In the genomic region with DNA sequence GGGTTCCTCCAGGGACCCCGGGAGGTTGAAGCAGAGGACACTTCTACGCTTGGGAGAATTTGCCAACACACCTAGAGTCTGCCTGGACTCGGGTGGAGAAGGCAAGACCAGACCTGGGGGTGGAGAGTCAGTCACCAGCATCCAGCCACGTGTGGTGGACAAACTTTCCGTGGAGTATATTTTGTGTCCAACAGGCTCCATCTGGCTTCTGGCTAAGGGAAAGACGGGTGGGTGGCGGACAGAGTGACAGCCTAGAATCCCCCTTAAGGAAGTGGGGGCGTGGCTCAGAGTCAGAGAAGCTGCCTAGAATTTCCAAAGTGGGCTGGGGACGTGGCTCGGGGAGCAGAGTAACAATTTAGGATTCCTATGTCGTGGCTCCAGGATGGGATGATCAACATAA, we compare ENCODE assay signal across 13 mouse cellular contexts. TPM values are rescaled to one million over a fixed set of nuclear protein-coding genes. Genes with fewer than 3 reads are reported as not detected.
DNase-seq lines count a peak whose midpoint lies in the region; ATAC-seq and TF ChIP-seq lines count a peak whose summit lies in the region.
"Had no signal": no experiment of that assay in that cellular context is flagged by ENCODE, and none has a peak within 500 bp of the region (broad histone marks: within the 10 kb centered on the region; RNA-seq: fewer than 3 reads in every experiment).

No protein-coding gene starts in this region.

- peaks cover 13% of the 10 kb centered on the region; the same call in 1 of the 2 replicates for H3K27me3 ChIP-seq in intestine, embryonic 14.5 days (replicated peaks; ENCODE audit: control insufficient read depth, insufficient read depth, low read length)
- H3K27me3 ChIP-seq in intestine, postnatal 0 days (replicated peaks; ENCODE audit: control insufficient read depth, insufficient read depth, low read length), result 0 out of 2 replicates have a peak, but pooled peaks cover 2% of the 10 kb centered on the region
- H3K27me3 ChIP-seq in limb, embryonic 10.5 days (ENCODE audit: low read depth, poor library complexity, severe bottlenecking), result peaks cover 47% of the 10 kb centered on the region

- H3K36me3 ChIP-seq in intestine, embryonic 14.5 days (ENCODE audit: control insufficient read depth, insufficient read depth, low read length), result no peaks in the 10 kb centered on the region
- H3K36me3 ChIP-seq in intestine, postnatal 0 days (ENCODE audit: control insufficient read depth, insufficient read depth), result no peaks in the 10 kb centered on the region
- H3K36me3 ChIP-seq in limb, embryonic 10.5 days, result no peaks in the 10 kb centered on the region
- H3K36me3 ChIP-seq: heart, embryonic 15.5 days; stomach, embryonic 15.5 days had no signal

- 46% methylated on average over 11 of the region's 11 CpGs for WGBS in intestine, embryonic 14.5 days
- WGBS in intestine, postnatal 0 days, result 45% methylated on average over 11 of the region's 11 CpGs
- 51% methylated on average over 11 of the region's 11 CpGs for WGBS in limb, embryonic 10.5 days

- 0 out of 2 replicates have a peak, but pooled peaks cover 4% of the 10 kb centered on the region for H3K4me1 ChIP-seq in intestine, embryonic 14.5 days (replicated peaks; ENCODE audit: control insufficient read depth, insufficient read depth, low read length)
- H3K4me1 ChIP-seq in intestine, postnatal 0 days (replicated peaks; ENCODE audit: control insufficient read depth, insufficient read depth, low read length), result peaks cover 1% of the 10 kb centered on the region; the same call in 1 of the 2 replicates
- peaks cover 27% of the 10 kb centered on the region for H3K4me1 ChIP-seq in limb, embryonic 10.5 days

- no peak for DNase-seq in intestine, embryonic 14.5 days (ENCODE audit: low spot score)
- peak; percentile 42 for DNase-seq in testis, postnatal 14 days (ENCODE audit: low spot score)
- no peak for DNase-seq in testis, postnatal 10 days (ENCODE audit: low spot score)
- DNase-seq in limb, embryonic 10.5 days (ENCODE audit: low spot score), result no peak
- no peak for DNase-seq in adipocyte (ENCODE audit: low spot score)
- DNase-seq: layer of hippocampus, postnatal 36 days had no signal

- H3K9me3 ChIP-seq in intestine, embryonic 14.5 days (ENCODE audit: control insufficient read depth, low read length), result no peaks in the 10 kb centered on the region
- H3K9me3 ChIP-seq in intestine, postnatal 0 days (ENCODE audit: control insufficient read depth), result 0 out of 2 replicates have a peak, but pooled peaks cover 3% of the 10 kb centered on the region
- H3K9me3 ChIP-seq in limb, embryonic 10.5 days (replicated peaks), result no peaks in the 10 kb centered on the region
- H3K9me3 ChIP-seq: stomach, embryonic 15.5 days had no signal

- H3K4me2 ChIP-seq in intestine, embryonic 14.5 days (ENCODE audit: low read length), result no peak overlapping the region
- H3K4me2 ChIP-seq in intestine, postnatal 0 days (replicated peaks; ENCODE audit: low read depth), result no peak overlapping the region
- H3K4me2 ChIP-seq: heart, embryonic 15.5 days; midbrain, embryonic 11.5 days; stomach, embryonic 15.5 days had no signal

- no peak overlapping the region for H3K4me3 ChIP-seq in intestine, embryonic 14.5 days (ENCODE audit: low read depth, low read length)
- H3K4me3 ChIP-seq in intestine, postnatal 0 days (ENCODE audit: low read depth, low read length), result no peak overlapping the region
- no peak overlapping the region for H3K4me3 ChIP-seq in limb, embryonic 10.5 days
- H3K4me3 ChIP-seq: heart, embryonic 15.5 days; myocyte; stomach, embryonic 15.5 days had no signal

- no peak for TF ChIP-seq CTCF in intestine, postnatal 0 days (IDR thresholded peaks at IDR 0.05; ENCODE audit: low read depth)

- H3K9ac ChIP-seq in intestine, embryonic 14.5 days (ENCODE audit: low read length), result no peak overlapping the region
- no peak overlapping the region for H3K9ac ChIP-seq in intestine, postnatal 0 days (ENCODE audit: low read depth, low read length)
- H3K9ac ChIP-seq: heart, embryonic 15.5 days; stomach, embryonic 15.5 days had no signal

- H3K27ac ChIP-seq in intestine, embryonic 14.5 days (ENCODE audit: low read depth), result no peak overlapping the region
- H3K27ac ChIP-seq in intestine, postnatal 0 days (ENCODE audit: low read depth, low read length), result no peak overlapping the region
- peak overlapping the region; percentile 31; the same call in 1 of the 2 replicates for H3K27ac ChIP-seq in limb, embryonic 10.5 days
- H3K27ac ChIP-seq: heart, embryonic 15.5 days; stomach, embryonic 15.5 days had no signal

- ATAC-seq in intestine, embryonic 14.5 days (replicated peaks; ENCODE audit: low FRiP score, low TSS enrichment, low read depth), result 0 out of 2 replicates have a peak, but pooled peaks have one; percentile 19
- no peak for ATAC-seq in intestine, postnatal 0 days
- ATAC-seq in cerebellum, adult (ENCODE audit: insufficient number of reproducible peaks, low FRiP score, low TSS enrichment), result no peak

RNA-seq across cellular contexts. Expression of a gene that starts 13.7 kb away (rescaled TPM):
- polyA plus RNA-seq in intestine, embryonic 14.5 days (2014; fragmentation: Nextera tagmentation; extraction: Ambion mirVana), result 0.24 and 0.35 TPM in 2 replicates
- polyA plus RNA-seq in intestine, postnatal 0 days (2015; fragmentation: Nextera tagmentation; extraction: Ambion mirVana), result 0.29 and 0.31 TPM in 2 replicates
- polyA plus RNA-seq in limb, embryonic 10.5 days (2016; fragmentation: Nextera tagmentation; extraction: Ambion mirVana), result not detected in 2 replicates
- polyA plus RNA-seq: limb, embryonic 11.5 days had no signal

RNA-seq across cellular contexts. Expression of a gene that starts 17.1 kb away (rescaled TPM):
- 13.1 and 16.7 TPM in 2 replicates for polyA plus RNA-seq in intestine, embryonic 14.5 days (2014; fragmentation: Nextera tagmentation; extraction: Ambion mirVana)
- 4.4 and 7.2 TPM in 2 replicates for polyA plus RNA-seq in intestine, postnatal 0 days (2015; fragmentation: Nextera tagmentation; extraction: Ambion mirVana)
- polyA plus RNA-seq in limb, embryonic 10.5 days (2016; fragmentation: Nextera tagmentation; extraction: Ambion mirVana), result 12.7 and 17.1 TPM in 2 replicates

RNA-seq across cellular contexts. Expression of a gene that starts 17.5 kb away (rescaled TPM):
- 7.3 and 7.9 TPM in 2 replicates for polyA plus RNA-seq in intestine, embryonic 14.5 days (2014; fragmentation: Nextera tagmentation; extraction: Ambion mirVana)
- 6.2 and 6.9 TPM in 2 replicates for polyA plus RNA-seq in intestine, postnatal 0 days (2015; fragmentation: Nextera tagmentation; extraction: Ambion mirVana)
- 4.4 and 5.0 TPM in 2 replicates for polyA plus RNA-seq in limb, embryonic 10.5 days (2016; fragmentation: Nextera tagmentation; extraction: Ambion mirVana)

RNA-seq across cellular contexts. Expression of a gene that starts 41.1 kb away (rescaled TPM):
- polyA plus RNA-seq in intestine, embryonic 14.5 days (2014; fragmentation: Nextera tagmentation; extraction: Ambion mirVana), result 1.6 and 2.1 TPM in 2 replicates
- polyA plus RNA-seq in intestine, postnatal 0 days (2015; fragmentation: Nextera tagmentation; extraction: Ambion mirVana), result 0.17 and 0.30 TPM in 2 replicates
- polyA plus RNA-seq in limb, embryonic 10.5 days (2016; fragmentation: Nextera tagmentation; extraction: Ambion mirVana), result 2.8 and 4.0 TPM in 2 replicates

RNA-seq across cellular contexts. Expression of a gene that starts 45.5 kb away (rescaled TPM):
- polyA plus RNA-seq in intestine, embryonic 14.5 days (2014; fragmentation: Nextera tagmentation; extraction: Ambion mirVana), result 40.7 and 47.3 TPM in 2 replicates
- polyA plus RNA-seq in intestine, postnatal 0 days (2015; fragmentation: Nextera tagmentation; extraction: Ambion mirVana), result 37.4 and 41.0 TPM in 2 replicates
- 92.7 and 100 TPM in 2 replicates for polyA plus RNA-seq in limb, embryonic 10.5 days (2016; fragmentation: Nextera tagmentation; extraction: Ambion mirVana)
